Mouse (Mus musculus) ZHBTc4 (cell line): ENCODE measurements around the gene Galnt2.

ENCODE experiments used
- DNase-seq: peaks from one replicate; pipeline ENCODE4 v3.0.0-alpha.2; 2011; ENCODE audit warnings: low read depth, low spot score

Gene Galnt2

DNA sequence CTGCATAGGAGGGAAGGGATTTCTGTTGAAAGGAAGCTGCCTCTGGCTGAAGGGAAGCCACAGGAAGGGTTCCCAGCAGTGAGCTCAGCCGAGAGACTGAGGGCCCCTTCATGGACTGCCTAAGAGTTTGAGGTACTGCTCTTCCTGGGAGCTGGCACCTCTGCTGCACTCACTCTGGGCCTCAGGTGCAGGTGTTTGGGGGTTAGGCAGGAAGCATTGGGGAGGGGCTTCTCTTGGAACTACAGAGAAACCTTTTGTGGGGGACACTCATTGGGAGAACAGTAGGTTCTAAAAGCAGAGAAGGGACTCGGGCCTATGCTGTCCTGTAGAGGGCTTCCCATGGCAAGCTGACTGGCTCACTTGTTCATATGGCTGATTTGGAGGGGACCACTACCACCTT lies 3.3 kb downstream of the Galnt2 start:
- DNase-seq = no peak

DNA sequence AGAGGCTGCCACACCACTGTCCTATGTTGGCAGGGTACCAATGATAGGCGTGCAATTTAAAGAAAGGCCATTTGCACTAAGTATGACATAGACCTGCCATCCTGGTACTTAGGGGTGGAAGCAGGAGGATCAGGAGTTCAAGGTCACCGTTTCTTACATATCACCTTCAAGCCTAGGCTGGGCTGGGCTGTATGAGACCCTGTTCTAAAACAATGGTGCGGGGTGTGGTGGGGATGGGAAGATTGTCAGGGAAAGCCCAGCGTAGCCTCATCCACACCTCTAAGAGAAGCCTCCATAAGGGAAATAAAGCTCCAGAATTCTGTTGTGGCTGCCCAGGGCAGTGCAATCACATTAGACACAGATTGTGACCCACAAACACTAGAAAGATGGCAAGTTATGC lies 4.3 kb downstream of the Galnt2 start:
- DNase-seq = peak; percentile 87

DNA sequence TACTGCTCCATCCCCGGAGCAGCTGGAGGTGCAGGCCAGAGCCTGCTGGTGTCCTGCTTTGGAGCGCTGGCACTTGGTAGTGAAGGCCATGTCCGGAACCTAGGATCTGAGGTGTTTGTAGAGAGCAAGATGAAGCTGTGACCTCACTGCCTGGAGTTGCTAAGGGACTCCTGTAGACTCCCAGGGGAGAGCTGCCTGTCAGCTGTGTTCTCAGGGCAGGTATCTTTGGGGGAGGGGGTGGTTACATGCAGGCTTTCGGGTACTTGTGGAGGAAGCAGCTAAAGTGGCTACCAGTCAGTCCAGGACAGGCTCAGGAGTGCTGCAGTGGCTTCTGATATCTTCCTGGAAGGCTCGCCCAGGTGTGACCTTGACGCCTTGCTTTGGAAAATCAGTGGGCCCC lies 8.2 kb downstream of the Galnt2 start:
- DNase-seq = peak; percentile 28

DNA sequence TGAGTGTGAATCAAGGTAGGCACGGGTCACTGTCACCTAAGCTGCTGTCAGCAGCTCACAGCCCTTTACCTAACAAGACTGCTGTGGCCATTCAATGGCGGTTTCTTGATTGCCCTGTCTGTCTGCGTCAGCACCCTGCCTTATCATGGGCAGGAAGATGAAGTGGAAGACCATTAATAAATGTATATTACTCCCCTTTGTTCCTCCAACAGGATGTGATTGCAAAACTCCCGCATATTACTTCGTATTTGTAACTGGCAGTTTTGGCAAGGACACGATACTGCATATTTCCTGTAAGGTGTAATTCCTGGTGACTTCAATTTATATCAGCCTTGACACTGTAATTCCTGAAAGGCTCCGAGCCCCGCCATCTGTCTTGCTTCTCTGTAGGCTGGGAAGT lies 9.7 kb downstream of the Galnt2 start:
- DNase-seq = no peak

DNA sequence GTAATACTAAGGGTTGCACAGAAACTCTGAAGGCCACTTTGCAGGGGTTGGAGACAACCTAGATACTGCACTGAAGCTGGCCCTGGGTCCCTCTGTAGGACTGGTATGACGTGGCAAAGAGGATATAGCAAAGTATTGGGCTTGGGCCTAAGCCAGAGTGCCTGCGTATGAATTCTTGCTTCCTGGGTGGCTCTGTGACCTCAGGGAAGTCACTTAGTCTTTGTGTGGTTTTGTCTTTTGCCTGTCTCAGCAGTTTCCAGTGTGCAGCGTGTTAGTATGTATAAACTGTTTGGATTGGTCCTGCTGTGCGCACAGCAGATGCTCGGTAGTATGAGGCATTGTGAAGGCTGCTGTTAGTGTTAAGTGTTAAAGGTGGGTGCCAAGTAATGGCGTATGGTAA lies 11.0 kb downstream of the Galnt2 start:
- no peak for DNase-seq

DNA sequence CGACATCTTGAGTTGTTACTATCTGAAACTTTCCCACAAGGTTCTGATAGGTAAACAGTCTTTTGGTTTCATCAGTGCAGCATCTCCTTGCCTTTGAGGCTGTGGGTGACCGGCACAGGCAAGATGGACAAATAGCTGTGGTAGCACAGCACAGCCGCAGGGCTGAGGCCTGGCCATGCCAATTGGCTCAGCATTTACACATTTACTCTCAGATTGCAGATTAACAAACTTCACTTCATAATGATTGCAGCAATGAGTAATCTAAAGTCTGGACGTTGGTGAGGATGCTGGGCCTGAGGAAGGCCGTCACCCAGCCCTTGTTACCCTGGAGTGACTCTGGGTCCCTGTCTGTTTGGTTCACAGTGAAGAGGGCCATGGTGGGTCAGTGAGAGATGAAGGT lies 11.7 kb downstream of the Galnt2 start:
- no peak for DNase-seq

DNA sequence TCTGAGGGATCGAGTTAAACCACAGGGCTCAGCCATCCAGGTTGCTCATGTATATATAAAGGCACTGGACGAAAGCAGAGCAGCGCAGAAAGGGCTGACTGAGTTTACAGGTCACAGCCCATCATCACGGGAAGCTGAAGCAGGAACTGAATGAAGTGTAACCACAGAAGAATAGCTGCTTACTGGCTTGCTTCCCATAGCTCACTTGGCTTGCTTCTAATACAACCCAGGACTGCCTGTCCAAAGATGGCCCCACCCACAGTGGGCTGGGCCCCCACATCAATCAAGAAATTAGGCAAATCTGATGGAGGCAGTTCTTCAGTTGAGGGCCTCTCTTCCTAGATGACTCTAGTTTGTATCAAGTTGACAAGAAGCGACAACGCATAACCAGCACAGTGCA lies 16.4 kb downstream of the Galnt2 start:
- no peak for DNase-seq

DNA sequence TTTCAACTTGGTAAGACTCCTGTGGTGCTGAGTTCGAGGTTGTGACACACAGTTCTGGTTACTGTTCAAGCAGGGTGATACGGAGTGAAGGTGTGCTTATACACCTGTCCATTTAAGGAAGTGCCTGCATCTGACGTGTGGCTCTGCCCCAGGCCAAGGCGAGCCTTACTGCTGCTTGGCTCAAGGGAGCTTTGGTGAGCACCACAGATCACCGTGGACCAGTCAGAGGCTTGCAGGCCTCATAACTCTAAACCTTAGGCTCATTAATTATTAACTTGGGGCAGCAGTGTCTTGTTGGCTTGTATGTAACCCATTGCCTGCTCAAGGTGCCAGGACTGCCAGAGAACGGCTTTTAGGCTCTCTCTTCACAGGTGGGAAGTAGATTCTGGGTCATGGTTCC lies 17.5 kb downstream of the Galnt2 start:
- DNase-seq = no peak

DNA sequence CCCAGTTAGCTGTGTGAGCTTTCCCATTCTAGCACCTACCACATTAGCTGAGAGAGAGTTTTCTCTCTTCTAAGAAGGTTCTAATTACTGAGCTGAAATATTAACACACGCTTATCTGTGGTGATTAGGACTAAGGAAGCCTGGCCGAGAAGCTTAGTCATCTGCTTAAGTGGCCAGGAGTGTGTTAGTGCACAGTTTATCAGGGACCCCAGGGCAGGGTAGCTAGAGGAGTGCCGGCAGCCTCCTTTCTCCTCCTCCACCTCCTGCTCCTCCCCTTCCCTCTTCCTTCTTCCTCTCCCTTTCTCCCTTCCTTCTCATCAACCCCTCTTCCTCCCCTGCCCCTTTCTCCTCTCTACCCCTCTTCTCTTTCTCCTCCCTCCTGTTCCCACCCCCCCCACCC lies 19.1 kb downstream of the Galnt2 start:
- DNase-seq = no peak

DNA sequence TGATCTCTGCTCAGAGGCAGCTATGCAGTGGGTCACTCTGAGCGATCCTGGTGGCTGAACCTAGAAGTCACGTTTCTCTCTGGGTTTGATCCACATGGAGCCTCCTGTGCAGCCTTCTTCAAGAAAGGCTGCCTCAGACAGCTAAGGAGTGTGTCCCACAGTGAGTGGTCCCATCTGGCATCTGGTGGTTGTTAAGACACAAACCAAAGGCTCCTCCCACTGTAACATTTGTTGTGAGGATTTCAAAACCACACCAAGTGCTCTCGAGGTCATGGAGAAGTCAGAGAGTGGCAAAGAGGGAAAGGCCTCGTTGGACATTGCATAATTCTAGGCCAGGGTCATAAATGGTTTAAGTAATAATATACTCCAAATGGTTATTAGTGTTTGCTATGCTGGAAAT lies 19.6 kb downstream of the Galnt2 start:
- no peak for DNase-seq

DNA sequence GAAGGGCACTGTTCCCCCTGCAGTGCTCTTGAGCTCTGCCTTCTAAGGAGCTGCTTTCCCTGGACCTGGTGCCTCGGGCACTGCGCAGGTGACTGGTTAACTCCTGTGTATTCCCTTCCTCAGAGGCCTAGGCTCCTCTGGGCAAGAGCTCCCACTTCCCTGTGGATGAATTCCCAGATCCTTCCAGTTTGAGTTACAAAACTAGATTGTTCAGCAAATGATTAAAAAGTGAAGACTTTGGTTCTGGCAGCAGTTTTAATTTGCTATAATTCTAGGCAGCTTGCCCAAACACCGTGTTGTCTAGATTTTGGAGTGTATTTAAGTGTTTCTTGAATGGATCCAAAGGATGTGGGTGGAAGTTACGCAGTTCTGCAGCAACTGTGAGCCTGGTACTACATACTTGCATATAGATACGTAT lies 21.4 kb downstream of the Galnt2 start:
- DNase-seq = no peak

DNA sequence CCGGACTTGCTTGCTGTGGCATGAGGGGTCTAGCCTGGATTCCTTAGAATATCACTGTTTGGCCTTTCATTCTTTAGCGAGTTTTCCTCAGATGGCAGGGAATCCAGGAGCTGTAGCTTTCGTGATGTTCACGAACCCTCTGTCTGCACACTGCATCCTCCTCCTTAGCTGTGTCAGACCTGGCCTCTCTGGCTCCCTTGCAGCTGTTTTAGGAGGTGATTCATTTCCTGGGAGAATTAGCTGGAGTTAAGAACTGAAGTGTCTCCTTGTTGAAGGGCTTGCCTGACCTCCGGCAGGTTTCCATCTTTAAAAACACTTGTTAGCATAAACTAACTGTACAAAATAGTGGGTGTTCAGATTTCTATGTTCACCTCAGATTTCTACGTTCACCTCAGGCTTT lies 22.7 kb downstream of the Galnt2 start:
- DNase-seq = no peak

DNA sequence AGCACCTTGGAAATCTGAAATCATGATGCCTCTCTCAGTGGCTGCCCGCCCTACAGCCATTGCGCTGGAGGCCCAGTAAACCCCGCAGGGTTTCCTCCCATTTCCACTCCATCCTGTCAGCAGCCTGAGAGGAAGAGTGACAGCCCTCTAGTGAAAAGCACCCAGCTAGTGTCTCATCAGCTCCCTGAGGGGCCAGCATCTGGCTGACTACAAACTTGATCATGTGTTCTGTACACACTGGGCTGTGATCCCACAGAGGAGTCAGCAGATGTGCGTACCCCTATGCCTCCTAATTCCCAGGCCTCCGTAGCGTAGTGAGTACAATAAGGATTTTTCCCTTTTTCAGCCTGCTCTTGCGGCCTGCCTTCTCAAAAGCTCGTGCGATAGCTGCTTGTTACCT lies 25.6 kb downstream of the Galnt2 start:
- DNase-seq = no peak

DNA sequence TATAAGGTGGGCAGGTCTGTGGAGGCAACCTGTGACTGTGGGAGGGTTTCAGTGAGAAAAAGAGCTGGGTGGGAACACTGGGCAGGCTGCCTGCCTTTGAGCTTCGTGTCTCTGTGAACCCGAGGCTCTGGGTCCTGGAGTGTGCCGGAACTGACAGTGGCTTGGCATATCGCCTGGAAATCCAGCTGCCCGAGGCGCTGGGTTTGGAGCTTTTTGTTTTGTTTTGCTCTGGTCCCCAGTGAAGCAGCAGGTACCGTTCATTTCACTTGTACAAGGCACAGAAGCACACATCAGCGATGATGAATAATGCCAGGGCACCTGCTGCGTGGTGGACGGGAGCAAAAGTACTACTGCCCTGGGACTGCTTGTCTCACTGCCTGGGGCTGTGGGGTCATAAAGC lies 26.2 kb downstream of the Galnt2 start:
- DNase-seq = no peak

DNA sequence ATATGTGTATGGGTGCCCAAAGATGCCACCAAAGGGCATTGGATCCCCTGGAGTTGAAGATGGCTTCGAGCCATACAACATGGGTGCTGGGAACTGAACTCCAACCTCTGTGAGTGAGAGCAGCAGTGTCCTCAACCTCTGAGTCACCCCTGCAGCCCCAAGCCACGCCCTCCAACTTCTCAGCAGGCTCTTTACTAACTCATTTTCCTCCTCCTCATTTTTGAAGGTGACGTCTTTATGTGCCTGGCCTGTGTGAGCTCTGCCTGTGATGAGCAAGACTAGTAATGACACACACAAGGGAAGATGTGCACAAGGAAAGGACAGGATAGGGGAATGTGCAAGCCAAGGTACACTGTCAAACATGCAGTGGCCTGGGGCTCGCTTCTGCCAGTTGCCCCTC lies 28.0 kb downstream of the Galnt2 start:
- DNase-seq = no peak

DNA sequence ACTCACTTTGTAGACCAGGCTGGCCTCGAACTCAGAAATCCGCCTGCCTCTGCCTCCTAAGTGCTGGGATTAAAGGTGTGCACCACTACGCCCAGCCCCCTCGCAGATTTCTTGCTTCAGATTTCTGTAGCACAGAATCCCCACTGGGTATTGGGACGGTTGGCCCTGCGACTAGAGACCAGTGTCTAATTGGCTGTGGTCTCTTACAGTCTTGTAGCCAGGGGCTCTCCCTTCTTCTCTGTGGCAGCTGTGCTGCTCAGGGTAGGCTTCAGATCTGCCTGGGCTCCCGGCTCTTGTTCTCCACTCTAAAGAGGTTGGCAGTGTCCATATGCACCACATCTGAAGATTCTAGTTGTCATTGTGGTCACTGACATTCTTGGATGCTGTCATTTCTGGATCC lies 28.7 kb downstream of the Galnt2 start:
- DNase-seq = no peak

DNA sequence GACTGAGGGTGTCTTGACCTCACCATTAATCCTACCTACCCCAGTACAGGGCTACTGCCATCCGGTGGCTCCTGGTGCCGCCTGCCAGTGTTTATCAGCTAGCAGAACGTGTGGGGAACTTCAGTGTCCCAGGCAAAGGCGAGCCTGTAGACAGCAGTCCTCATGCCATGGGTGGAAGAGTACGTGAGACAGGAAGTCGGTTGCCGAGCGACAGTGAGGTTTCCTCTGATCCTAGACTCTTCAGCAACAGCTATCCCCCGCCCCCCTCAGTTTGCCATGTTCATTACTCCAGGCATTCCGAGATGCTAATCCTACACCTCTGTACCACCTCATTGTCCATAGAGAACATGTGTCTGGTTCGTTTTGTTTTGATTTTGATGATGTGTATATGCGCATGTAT lies 29.2 kb downstream of the Galnt2 start:
- DNase-seq = no peak

DNA sequence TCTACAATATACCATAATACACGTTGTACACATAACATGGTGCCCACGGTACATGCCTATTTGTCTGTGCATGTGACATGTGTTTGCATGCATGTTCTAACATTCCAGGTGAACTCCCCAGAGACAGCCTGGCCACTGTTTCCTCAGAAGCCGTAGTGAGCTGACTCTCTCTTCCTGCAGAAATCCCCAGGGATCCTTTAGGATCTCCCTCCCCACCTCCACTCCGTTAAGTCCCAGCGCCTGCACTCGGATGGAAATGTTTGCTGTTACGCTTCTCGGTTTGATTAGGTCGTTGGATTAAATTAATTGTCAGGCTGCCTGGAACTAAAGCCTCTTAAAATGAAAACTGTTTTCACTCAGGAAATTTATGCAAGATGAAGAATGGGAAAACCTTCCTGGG lies 31.9 kb downstream of the Galnt2 start:
- DNase-seq = no peak

DNA sequence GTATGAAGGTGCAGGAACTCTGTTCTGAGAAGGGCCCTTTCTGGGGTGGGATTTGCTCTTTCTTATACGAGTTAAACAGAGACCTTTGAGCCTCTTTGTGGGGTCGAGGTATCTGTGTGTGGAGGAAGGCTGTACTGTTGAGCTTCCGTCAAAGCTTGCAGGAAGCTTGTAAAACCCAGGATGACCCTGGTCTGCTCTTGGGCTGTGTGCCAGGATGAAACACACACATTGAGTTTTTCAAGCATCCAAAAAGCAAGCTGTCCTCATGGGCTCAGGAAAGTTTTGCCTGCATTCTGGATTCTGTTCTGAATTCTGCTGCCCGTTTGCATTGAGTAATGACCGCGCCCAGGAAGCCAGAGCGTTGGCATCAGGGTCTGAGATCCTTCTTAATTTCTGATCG lies 32.8 kb downstream of the Galnt2 start:
- no peak for DNase-seq

DNA sequence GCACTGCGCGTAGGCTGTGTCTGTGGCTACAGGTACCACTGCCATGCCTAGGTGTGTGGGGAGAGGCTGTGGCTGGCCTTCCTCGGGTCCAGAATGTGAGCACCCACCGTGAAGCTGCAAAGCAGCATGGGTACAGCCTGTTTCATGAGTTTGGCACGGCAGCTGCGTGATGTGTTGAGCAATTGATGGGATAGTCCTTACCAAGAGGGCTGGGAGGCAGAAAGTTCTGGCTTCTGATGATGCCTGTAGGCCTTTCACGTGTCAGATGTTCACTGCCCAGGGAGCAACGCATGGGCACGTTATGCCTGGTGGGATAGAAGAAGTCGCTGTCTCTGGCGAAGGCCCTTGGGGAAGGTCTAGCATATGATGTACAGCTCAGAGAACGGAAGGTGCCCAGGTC lies 33.5 kb downstream of the Galnt2 start:
- DNase-seq = no peak

DNA sequence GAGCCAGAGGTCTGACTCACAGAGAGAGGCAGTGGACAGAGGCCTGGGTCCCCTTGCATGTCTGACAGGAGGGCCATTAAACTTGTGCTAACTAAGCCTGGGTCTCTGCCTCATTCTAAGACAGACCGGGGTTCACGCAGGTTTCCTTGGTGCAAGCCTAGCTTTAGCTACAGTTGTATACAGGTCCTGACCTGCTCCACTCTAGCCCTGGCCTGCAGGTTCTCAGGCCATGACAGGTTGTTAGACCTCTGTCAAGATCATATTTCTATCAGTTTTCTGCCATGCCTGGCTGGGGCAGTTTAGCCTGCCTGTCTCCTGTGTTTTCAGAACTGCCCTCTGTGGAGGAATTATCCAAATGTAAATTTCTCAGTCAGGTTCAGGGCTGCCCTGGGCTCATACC lies 33.9 kb downstream of the Galnt2 start:
- DNase-seq = no peak

DNA sequence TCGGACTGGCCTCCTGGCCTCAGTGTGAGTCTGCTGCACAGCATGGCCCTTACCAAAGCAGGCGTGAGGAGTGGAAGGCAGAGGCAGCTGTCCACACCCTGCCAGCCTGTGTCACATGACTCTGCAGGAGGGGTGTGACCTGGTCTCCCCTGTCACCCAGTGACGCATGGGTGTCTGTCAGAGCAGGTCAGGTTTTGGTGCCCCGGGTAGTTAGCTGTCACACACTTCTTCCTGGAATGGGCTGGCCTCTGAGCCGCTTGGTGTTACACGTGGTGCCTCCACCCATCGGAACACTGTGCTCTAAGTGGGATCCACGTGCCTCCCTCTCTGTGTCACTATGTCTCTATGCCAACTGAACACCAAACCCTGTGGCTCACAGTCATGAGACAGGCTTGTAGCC lies 34.6 kb downstream of the Galnt2 start:
- DNase-seq = peak; percentile 31

DNA sequence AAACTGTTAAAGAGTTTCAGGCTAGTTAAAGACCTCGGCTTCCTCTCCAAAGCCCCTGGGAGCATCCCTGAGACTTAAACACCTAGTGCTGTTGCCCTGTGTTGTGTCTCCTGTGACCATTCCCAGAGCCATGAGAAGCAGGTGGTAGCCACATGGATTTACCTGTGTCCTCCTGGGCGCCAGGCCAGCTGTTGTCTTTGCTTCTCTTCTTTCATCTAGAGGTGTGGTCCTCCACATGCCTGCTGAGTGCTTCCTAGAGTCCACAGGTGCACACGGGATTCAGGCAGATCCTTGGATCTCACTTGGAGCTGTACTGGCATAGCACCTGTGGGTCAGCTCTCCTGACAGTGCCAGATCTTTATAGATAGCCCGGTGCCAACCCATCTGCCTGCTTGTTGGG lies 36.0 kb downstream of the Galnt2 start:
- DNase-seq = no peak

DNA sequence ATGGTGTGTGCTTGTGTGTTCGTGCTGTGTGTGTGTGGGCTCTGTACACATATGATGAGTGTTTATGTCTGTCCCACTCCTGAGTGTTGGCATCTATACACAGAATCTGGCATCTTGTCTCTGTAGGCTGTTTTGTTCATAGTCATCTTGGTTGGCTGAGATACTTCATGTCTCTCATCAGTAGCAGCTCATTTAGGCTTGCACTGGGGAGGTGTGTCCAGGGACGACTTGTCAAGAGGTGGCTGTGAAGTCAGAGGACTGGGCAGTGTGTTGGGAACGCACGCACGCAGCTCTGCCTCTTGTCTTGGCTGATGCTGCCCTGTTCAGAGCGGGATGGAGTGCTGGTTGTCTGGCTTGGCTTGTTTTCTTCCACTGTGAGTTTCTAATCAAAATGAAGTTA lies 39.3 kb downstream of the Galnt2 start:
- no peak for DNase-seq

DNA sequence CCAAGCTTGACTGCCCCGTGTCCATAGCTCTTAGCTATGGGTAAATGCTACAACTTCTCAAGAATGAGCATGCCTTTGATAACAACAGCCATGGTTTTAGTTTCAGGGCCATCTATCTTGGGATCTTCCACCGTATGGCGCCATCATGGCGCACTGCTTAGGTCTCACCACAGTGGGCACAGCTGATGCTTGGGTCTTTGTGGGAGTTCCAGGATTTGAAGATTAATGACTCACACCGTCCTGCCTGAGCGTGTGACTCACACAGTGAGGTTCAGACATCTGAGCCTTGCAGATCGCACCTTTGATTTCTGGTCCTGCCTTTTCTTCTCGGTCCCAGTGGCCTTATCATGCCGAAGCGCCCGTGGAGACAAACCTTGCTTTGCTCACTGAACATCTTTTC lies 39.7 kb downstream of the Galnt2 start:
- no peak for DNase-seq
